Mouse (Mus musculus): Measurements from ENCODE around the gene Picalm.
A peak's percentile ranks its signal among the peaks of the same experiment; 100 is the strongest.

Picalm gene

DNA sequence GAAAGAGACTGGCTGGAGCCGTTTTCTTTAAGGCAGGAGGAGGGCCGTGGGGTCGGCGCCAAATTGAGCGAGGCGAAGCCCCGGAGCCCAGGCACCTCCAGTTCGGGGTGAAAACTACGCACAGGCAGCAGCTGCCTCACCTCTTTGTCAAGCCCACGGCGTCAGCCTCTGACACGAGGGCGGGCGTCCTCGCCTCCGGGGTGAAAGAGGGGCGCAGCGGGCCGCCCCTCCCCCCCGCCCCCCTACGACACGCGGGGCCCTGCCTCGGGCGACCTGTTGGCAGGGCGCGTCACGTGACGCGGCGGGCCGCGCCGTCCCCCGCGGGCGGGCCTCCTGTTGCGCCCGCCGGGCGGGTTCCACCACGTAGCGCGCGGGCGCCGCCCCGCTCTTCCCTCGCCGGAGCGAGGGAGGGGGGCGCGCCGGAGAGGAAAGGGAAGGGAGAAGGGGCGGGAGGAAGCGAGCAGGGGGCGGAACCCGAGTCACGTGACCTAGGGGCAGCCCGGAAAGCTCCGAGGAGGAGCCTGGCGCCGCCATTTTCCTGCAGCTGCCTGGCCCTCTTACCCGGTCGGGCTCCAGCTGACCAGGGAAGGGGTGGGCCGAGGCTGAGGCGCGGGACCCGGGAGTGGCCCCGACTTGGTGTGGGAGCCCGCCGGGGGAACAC is at the start of gene Picalm:
Picalm (plus strand) TSS at position 482 of the 661 bp plus-strand sequence.
- DNase-seq = peak; percentile 99

DNA sequence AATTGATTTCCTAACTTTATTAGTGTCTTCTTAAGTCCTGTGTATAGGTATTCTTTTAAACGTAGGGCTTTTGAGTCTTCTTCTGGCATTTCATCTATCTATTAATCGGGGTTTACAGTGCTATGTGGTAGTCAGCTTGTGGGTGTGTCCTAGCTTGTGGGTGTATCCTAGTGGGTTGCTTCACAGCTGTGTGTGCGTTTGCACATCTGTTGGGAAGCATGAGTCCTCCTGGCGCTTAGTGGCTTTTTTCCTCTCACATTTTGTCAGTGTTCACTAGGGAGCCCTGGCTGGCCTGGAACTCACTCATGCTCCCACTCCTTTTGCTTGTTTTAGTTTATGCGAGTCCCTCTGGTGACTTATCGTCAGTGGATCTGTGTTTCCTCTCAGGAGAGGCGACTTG is 46.2 kb upstream of the Picalm start:
- DNase-seq = no peak

DNA sequence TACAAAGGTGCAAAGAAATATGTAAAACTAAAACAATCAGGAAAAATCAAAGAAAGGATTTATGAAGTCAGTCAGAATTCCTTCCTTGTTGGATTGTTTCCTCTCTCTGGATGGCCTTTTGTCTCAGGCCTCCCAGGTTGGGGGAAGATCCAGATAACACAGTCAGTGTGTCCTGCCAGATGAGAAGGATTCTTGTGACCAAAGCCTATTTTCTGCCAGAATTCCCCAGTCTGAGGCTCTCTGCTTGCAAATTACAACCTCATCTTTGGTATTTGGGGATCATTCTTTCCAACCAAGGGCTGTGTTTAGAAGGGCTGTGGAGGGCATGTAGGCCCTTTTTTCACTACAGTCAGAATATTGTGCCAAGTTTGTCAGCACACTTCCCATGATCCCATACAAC is 45.5 kb upstream of the Picalm start:
- DNase-seq = no peak

DNA sequence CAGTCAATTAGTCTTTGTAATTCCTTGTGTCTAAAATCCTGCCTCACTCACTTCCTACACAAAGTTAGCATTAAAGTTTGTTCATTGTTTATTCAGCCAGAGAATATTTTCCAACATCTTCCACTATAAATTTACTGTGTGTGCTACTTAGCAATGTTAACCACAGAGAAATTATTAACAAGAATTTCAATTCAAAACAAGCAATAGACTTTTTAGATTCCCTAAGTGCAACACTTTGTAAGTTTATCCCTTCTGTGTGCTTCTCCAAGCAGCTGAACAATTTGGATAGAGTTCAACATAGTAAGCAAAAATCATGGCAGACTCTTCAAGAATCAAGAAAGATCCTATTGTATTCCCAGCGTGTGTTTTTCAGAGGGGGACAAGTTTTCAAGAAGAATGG is 44.3 kb upstream of the Picalm start:
- DNase-seq = no peak

DNA sequence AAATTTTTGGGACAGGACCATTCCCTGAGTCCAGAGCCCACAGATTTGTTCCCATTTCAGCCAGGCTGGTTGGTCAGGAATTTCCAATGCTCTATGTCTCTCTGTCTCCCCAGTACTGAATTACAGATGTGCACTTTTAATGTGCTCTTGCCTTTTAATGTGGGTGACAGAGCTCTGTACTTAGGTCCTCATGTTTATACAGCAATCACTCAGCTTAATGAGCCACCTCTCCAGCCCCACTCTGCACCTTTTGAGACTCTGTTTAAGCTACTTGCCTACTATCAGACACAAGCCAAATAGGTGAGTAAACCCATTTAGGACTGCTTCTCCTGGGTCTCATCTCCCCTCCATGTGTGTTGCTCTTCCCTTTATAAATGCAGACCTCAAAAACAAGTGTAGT is 43.2 kb upstream of the Picalm start:
- DNase-seq = no peak

DNA sequence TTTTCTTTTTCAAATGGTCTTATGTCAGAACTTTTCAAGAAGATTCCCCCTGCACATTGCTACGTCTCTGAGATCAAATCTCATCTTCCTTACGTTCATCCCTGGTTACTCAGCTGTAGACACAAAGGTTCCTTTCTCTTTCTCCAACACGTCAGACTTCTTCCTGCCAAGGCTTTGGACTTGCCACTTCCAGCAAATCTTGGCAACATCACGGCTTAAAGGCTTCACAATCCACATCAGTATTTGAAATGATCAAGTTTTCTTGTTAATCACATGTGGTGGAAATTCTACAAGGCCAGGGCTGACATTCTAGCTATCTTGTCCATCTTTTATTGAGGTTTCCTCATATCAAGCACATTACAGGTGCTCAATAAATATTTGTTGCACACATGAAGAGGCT is 39.0 kb upstream of the Picalm start:
- DNase-seq = no peak

DNA sequence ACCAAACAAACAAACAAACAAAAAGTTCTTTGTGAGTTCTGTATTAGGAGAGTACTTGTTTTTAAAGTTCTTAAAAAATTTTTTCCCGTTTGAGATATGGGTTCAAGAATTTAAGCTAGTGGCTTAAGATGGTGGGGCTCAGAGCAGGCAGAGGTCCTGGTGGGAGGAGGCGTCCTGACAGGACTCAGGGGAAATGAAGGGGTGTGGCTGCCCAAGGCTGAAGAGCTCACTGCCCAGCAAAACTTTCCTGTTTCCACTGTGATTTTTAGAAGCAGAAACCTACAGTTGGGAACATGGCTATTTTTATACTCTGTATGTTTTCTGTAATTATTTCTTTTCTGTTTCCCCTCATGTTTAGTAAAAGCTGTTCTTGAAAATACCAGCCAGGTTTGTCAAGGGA is 38.3 kb upstream of the Picalm start:
- DNase-seq = no peak

DNA sequence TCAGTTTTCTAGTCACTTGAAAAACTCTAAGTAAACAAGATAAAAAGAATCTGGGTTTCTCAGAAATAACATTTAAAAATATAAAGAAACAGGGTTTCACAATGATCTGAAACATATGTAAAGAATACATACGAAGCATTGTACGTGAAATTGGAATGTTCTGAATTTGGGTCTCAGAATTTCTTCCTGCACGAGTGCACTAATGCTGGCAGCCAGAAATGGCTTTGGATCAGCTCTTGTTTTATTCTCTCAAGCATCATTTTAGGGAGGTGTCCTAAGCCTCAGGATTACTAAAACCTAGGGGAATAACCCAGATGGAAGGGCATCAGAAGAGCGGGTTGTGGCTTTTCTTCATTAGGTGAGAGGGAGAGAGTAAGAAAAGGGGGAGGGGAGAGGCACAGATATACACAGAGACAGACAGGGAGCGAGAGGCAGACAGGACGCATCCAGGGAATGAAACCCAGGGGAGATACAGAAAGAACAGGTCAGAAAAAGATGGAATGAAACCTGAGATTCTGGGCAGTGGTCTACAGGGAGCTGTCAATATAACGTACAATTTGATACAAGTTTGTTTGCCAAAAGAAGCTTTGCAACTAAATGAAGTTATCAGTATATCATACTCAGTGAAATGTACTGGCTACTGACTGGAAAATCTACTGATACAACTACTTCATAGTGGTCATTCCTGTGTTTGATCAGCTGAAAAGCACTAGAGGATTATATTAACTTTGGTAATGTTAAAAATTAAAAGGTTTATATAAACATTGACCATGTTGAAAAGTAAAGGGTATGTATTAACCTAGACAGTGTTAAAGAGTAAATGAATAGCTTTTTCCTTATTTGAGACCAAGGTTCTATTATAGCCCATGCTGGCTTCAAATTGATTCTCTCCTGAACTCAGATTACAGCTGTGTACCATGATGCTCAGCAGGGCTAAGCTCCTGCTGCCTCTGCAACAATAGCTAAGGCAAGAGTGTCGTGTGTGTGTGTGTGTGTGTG is 37.3 kb upstream of the Picalm start:
- no peak for DNase-seq

DNA sequence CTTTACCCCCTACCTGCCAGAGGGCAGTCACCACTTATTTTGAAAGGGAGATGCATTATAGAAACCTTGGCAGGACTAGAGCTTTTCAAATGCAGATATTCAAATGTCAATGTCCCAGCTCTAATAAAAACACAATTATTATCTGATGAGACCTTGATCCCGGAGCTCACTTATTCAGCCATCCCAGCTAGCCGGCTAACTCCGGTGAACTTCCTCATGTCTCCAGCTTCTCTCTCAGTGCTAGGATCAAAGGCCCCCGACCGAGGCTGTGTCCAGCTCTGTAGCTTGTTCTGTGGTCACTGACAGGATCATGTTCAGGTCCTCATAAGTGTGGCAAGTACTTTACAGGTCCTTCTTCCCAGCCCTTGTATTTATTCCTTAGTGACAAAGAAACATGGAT is 34.9 kb upstream of the Picalm start:
- DNase-seq = no peak

DNA sequence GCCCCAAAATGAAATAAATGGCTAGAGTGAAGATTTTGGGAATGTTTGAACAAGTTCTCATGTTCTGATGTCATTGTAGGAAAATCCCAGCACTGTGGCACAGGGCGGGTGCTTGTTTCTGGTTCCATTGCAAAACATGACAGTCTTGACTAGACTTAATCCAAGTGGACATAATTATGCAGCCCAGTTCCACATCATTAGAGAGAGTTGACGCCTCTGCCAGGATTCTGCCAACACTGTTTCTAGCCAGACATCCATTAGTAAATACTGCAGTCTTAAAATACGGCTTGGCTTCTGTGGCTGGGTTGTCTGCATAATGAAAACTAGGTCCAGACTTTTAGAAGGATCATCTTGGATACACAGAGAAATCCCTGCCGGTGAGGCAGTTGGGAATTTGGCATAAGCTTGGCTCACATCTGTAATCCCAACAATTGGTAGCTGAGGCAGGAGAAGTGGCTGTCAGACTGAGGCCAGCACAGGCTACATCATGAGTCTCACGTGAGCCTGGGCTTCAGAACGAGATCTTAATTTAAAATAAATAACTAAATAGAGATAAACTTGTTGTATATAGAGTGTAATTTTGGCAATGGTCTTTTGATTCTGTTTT is 34.1 kb upstream of the Picalm start:
- peak; percentile 35 for DNase-seq

DNA sequence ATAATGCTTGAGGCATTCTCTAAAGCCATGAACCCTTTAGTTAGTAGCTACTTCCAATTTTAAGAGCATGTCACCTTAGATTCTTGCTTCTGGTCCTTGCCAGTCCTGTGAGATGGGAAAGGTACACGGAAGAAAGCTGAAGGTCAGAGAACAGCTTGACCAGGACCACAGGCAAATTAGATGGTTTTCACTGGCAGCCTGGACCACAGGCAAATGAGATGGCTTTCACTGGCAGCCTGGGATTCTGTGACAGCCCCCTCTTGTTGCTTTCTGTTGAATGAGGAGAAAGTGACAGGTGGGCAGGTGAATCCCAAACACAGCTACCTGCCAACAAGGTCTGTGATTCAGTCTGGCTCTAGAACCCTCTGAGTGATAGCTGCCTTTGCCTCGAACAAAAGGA is 33.4 kb upstream of the Picalm start:
- no peak for DNase-seq

DNA sequence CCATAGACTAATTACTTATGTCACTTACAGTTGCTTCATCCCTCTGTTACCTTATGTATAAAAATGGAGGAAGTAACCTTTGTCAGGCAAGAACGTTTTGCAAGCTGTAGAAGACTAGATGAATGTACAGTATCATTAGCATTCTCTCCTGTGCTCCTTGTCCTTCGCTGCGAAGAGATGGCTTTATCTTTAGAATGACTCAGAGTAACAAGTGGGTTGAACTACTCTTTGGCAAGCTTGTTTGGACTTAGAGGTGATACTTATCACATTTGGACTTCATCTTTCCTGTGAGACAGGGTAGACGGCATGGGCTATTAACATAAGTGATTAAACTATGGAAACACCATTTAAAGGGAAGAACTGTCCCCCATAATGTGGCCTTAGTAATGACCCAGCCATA is 31.8 kb upstream of the Picalm start:
- no peak for DNase-seq

DNA sequence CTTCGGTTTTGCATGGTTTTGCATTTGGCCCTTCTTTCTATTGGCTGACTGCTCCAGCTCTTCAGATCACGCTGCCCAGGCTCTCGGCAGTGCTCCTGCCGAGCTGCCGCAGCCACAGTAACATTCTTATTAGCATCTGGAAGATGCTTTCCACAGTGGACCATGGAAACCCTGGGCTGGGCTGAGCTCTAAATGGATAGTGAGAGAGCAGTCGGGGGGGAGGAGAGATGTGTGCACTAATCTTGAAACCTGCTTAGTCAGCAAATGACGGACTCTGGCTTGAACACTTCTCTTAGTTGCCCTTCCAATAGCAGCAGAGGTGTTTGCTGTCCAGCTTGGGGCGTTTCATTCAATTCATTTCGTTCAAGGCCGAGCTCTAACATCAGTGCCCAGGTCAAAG is 30.8 kb upstream of the Picalm start:
- DNase-seq = peak; percentile 33

DNA sequence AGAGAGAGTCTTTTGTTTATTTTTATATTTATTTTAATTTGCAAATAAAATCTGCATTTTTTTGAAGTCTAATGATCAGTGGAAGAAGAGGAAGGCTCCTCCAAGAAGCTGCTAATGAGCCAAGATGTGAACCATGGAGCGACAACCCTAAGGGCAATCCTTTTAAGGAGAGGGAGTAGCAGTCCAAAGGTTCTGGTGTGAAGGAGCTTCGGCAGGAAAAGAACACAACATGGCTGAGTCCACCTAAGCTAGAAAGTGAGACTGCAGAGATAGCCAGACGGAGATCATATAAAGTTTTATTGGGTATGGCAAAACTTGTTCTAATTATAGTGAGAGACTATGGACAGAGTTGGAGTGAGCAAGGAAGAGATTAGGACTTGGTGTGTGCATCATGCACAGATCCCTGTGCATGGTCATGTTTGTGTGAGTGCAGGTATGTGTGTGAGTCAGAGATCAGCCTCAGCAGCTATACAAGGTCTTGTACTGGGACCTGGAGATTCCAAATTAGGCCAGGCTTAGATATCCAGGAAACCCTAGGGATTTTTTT is 29.3 kb upstream of the Picalm start:
- no peak for DNase-seq

DNA sequence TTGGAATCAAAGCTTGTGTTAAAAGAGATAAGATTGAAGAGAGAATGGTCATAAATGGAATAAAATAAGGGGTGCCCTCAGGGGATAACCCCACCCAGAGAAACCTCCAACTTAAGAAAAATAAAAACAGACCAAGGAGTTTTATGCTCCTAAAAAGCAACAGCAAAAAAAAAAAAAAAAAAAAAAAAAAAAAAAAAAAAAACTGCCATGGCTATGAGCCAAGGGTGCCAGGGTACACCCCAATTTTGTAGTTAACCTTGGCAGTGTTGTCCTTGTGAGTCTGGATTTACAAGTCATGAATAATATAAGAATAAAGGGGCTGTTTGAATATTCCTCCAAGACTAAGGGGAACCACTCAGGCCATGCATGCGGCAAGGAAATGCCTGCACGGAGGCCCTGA is 13.9 kb upstream of the Picalm start:
- no peak for DNase-seq

DNA sequence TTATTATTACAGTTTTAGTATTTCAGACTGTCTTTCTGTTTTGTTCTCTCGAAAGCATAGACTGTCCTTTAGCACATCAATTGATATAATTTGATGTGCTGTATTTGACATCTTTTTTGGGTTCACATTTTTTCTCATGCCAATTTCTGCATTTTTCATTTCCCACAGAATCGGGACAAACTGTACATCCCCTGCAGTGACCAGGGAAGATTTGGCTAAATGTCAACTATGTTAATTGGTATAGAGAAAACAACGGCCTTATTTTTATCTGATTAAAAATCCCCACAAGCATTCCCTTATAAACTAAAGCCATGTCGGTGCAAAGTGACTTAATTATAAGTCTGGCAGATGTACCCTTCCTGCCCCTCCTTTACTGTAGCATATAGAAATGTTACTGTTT is 9.9 kb upstream of the Picalm start:
- no peak for DNase-seq

DNA sequence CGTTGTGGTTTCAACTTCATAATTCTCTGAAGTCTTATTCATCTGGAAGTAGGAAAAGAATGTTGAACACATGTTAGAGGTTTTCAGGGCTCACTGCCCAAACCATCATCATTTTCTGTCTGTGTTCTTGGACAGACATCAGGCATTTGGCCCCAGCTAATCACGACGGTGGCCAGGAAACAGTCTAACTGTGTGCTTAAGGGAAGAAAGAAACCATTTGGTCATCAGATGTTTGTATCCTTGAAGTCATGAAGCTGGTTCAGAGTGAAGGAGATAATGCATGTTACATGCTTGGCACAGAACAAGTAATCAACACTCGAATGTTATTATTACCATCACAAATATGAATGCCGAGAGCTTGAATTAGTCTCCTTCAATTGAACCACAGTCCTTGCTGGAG is 5.0 kb upstream of the Picalm start:
- no peak for DNase-seq

DNA sequence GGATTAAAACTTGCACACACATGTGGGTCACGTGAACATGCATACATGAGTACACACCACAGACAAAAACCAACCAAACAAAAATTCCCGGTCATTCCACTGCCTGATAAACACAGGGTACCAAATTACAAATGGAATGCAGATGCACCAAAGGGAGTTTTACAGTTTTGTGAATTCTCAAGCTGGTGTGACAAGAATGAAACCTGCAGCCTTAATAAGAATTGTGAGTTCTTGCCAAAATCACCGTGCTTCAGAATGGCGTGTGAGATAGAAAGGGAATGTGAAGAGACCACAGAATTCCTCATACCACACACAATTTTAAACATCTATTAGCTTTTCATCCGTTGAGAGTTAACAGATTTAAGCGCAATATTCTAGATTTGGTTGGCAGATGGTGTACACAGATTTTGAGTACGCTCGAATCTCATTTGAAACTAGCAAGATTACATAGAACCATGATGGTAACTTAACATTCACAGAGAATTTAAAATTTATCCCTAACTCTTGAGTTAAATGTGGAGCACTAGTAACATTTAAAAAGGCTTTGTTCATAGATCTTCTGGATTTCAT is 1.3 kb upstream of the Picalm start:
- DNase-seq = no peak

DNA sequence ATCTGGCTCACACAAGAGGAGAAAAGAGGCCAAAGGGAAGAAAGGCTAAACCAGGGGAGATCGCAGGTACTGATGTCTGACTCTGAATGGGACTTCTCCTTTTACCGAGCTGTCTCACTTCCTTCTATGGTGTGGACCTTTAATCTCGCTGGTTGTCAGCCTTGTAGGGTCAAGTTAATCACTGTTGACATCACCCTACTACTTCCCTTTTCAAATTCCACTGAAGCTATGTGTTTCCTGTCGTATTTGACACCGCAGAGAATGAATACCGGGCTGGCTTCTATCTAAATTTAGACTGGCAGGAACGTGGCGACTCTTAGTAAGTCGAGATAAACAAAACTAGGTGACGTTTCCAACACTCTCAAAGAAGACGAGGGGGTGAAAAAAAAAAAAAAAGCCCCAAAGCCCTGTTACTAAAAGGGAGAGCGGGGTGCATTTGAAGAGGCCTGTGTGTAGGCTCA is 712 bp upstream of the Picalm start:
- no peak for DNase-seq

DNA sequence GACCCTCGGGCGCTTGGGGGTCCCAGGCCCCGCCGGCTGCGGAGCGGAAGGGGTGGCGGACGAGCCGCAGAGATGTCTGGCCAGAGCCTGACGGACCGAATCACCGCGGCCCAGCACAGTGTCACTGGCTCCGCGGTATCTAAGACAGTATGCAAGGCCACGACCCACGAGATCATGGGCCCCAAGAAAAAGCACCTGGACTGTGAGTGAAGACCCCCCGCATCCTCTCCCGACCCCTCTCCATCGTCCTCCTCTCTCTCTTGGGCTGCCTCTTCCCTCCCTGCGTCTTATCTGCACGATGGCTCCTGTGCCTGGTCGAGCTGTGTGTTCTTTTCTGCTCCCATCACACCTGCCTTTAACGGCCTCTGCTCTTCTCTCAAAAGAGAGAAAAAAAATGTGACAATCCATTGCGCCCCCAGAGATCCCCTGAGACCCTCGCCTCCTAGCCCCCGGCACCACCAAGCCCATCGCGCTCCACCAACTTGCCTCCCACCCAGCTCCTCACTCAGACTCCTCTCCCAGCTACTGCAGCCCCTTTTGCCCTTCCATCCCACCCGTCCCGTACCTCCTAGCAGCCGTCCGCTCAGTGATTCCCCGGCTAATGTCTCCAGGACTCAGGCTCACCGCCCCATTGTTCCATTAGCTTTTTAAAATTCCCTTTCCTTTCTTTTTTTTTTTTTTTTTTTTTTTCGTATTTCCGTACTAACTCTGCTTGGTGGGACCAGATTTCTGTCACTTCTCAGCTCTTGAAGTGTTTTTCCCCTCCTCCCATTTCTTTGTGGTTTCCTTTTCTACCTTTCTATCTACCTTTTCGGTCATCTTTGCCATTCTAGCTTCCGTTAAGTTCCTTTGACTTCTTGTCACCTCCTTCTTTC is 725 bp downstream of the Picalm start:
- DNase-seq = peak; percentile 31

DNA sequence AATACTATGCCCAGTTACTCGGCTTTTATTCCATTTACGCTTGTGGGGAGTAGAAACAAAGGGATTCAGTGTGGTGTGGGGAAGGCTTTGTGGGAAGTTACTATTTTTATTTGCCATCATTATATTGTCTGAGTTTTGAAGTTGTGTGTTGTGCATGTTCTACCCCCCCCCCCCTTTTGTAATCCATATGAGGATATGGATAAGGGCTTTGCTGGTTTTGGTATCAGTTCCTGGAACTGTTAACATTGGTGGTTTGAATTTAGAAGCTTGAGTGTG is 1.3 kb downstream of the Picalm start:
- no peak for DNase-seq

DNA sequence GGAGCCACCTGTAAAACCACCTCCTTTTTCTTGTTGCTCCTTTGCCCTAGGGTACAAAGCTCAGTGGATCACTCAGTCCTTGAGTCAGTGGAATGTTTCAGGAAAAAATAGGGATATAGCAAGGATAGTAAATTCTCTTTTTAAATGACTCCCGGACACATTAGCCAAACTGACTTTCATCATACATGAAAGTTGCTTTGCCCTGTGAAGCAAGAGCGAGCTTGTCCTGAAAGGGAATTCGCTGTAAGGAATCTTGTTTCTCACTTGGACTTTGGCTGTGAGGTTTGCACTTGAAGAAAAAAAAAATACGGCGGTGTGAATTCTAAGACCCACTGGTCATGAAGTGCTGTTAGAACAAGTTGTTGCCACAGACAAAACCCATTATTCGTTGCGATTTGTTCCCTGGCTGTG is 1.8 kb downstream of the Picalm start:
- DNase-seq = no peak

Data from retina, postnatal 1 day (tissue).